Mouse (Mus musculus): ENCODE measurements around the gene Wdr24. TPM values are rescaled to one million over a fixed set of nuclear protein-coding genes. Genes with fewer than 3 reads are reported as not detected.

The Wdr24 gene
- polyA plus RNA-seq, 1 experiment from 2014 or later, result 22.1 TPM

GRCm38 (mm10) chr17:25877025-25877424 is 53.6 kb downstream of the Wdr24 start:
- H3K4me2 ChIP-seq (ENCODE audit: low read length), result no peak overlapping the region; the same call in 1 of the 2 replicates
- DNase-seq (ENCODE audit: low spot score), result no peak
- ATAC-seq (replicated peaks; ENCODE audit: low FRiP score, low read depth), result no peak

GRCm38 (mm10) chr17:25877741-25878610 is 54.5 kb downstream of the Wdr24 start:
- 93% methylated on average over 32 of the region's 32 CpGs for WGBS

More at GRCm38 (mm10) chr17:25877025-25877424, 53.6 kb downstream of the Wdr24 start:
- Histone ChIP-seq H3K27ac (no peak overlapping the region), H3K9ac (ENCODE audit: low read depth, low read length) (no peak overlapping the region), H3K4me3 (replicated peaks; ENCODE audit: low read depth, low read length) (no peak overlapping the region), H3K9me3 (replicated peaks; ENCODE audit: low read length) (no peaks in the 10 kb centered on the region), H3K36me3 (ENCODE audit: insufficient read depth, low read length) (0 out of 2 replicates have a peak, but pooled peaks cover 11% of the 10 kb centered on the region), H3K27me3 (ENCODE audit: insufficient read depth, low read length) (no peaks in the 10 kb centered on the region), H3K4me1 (replicated peaks; ENCODE audit: insufficient read depth, low read length) (peaks cover 17% of the 10 kb centered on the region)
- TF ChIP-seq CTCF (IDR thresholded peaks at IDR 0.05; ENCODE audit: low read depth), result no peak
- 95% methylated on average over 3 of the region's 3 CpGs for WGBS

More at GRCm38 (mm10) chr17:25877741-25878610, 54.5 kb downstream of the Wdr24 start:
- no peak overlapping the region for H3K27ac ChIP-seq
- H3K4me1 ChIP-seq (replicated peaks; ENCODE audit: insufficient read depth, low read length), result peaks cover 17% of the 10 kb centered on the region
- no peaks in the 10 kb centered on the region for H3K27me3 ChIP-seq (ENCODE audit: insufficient read depth, low read length)
- DNase-seq (ENCODE audit: low spot score), result no peak
- H3K4me3 ChIP-seq (replicated peaks; ENCODE audit: low read depth, low read length), result no peak overlapping the region
- no peaks in the 10 kb centered on the region for H3K9me3 ChIP-seq (replicated peaks; ENCODE audit: low read length)
- H3K9ac ChIP-seq (ENCODE audit: low read depth, low read length), result no peak overlapping the region
- ATAC-seq (replicated peaks; ENCODE audit: low FRiP score, low read depth), result no peak
- no peak overlapping the region for H3K4me2 ChIP-seq (ENCODE audit: low read length)
- TF ChIP-seq CTCF (IDR thresholded peaks at IDR 0.05; ENCODE audit: low read depth), result no peak
- H3K36me3 ChIP-seq (ENCODE audit: insufficient read depth, low read length), result 0 out of 2 replicates have a peak, but pooled peaks cover 11% of the 10 kb centered on the region

Small RNA genes lying within 50 kb of the gene (microRNA-seq; reads per million reads assigned to microRNA genes)
- gene Mir3082, result 0.60 reads per million
- gene Mir6966, result 1.0 reads per million

Other genes starting within 250 kb of the Wdr24 start
- gene Lmf1, start 244.5 kb upstream of the Wdr24 start, polyA plus RNA-seq (2015; fragmentation: Nextera tagmentation; extraction: Ambion mirVana), result 22.0 and 25.5 TPM in 2 replicates
- gene Gng13, start 106.5 kb upstream of the Wdr24 start, polyA plus RNA-seq (2015; fragmentation: Nextera tagmentation; extraction: Ambion mirVana), result 0.70 TPM in 2 replicates
- 10.3 and 13.8 TPM in 2 replicates for gene Chtf18, start 96.2 kb upstream of the Wdr24 start, polyA plus RNA-seq (2015; fragmentation: Nextera tagmentation; extraction: Ambion mirVana)
- 14.9 and 16.5 TPM in 2 replicates for gene Rpusd1, start 96.0 kb upstream of the Wdr24 start, polyA plus RNA-seq (2015; fragmentation: Nextera tagmentation; extraction: Ambion mirVana)
- not detected in 2 replicates for gene Mslnl, start 87.6 kb upstream of the Wdr24 start, polyA plus RNA-seq (2015; fragmentation: Nextera tagmentation; extraction: Ambion mirVana)
- gene Msln, start 69.2 kb upstream of the Wdr24 start, polyA plus RNA-seq (2015; fragmentation: Nextera tagmentation; extraction: Ambion mirVana), result 6.6 and 9.6 TPM in 2 replicates
- gene Narfl, start 49.9 kb upstream of the Wdr24 start, polyA plus RNA-seq (2015; fragmentation: Nextera tagmentation; extraction: Ambion mirVana), result 34.5 and 35.3 TPM in 2 replicates
- gene Haghl, start 38.0 kb upstream of the Wdr24 start, polyA plus RNA-seq (2015; fragmentation: Nextera tagmentation; extraction: Ambion mirVana), result 79.9 and 80.0 TPM in 2 replicates
- gene Ccdc78, start 37.0 kb upstream of the Wdr24 start, polyA plus RNA-seq (2015; fragmentation: Nextera tagmentation; extraction: Ambion mirVana), result 0.13 and 0.17 TPM in 2 replicates
- gene Fam173a, start 30.7 kb upstream of the Wdr24 start, polyA plus RNA-seq (2015; fragmentation: Nextera tagmentation; extraction: Ambion mirVana), result 112 and 117 TPM in 2 replicates
- 0.82 TPM in 1 of 2 replicates, not detected in the other for gene AC134908.4, start 28.0 kb upstream of the Wdr24 start, polyA plus RNA-seq (2015; fragmentation: Nextera tagmentation; extraction: Ambion mirVana)
- gene Metrn, start 26.5 kb upstream of the Wdr24 start, polyA plus RNA-seq (2015; fragmentation: Nextera tagmentation; extraction: Ambion mirVana), result 45.4 and 50.9 TPM in 2 replicates
- gene Fbxl16, start 14.5 kb upstream of the Wdr24 start, polyA plus RNA-seq (2015; fragmentation: Nextera tagmentation; extraction: Ambion mirVana), result 0.34 and 0.56 TPM in 2 replicates
- 53.1 and 54.5 TPM in 2 replicates for gene Jmjd8, start 5.2 kb downstream of the Wdr24 start, polyA plus RNA-seq (2015; fragmentation: Nextera tagmentation; extraction: Ambion mirVana)
- 267 and 287 TPM in 2 replicates for gene Stub1, start 9.8 kb downstream of the Wdr24 start, polyA plus RNA-seq (2015; fragmentation: Nextera tagmentation; extraction: Ambion mirVana)
- 3.7 and 3.9 TPM in 2 replicates for gene Rhbdl1, start 13.7 kb downstream of the Wdr24 start, polyA plus RNA-seq (2015; fragmentation: Nextera tagmentation; extraction: Ambion mirVana)
- gene Gm20683, start 18.1 kb downstream of the Wdr24 start, polyA plus RNA-seq (2015; fragmentation: Nextera tagmentation; extraction: Ambion mirVana), result 2.7 and 2.8 TPM in 2 replicates
- gene Rhot2, start 21.2 kb downstream of the Wdr24 start, polyA plus RNA-seq (2015; fragmentation: Nextera tagmentation; extraction: Ambion mirVana), result 21.1 and 22.4 TPM in 2 replicates
- 10.6 and 10.7 TPM in 2 replicates for gene Wdr90, start 37.9 kb downstream of the Wdr24 start, polyA plus RNA-seq (2015; fragmentation: Nextera tagmentation; extraction: Ambion mirVana)
- gene Mcrip2, start 45.1 kb downstream of the Wdr24 start, polyA plus RNA-seq (2015; fragmentation: Nextera tagmentation; extraction: Ambion mirVana), result 128 and 138 TPM in 2 replicates
- 106 and 119 TPM in 2 replicates for gene Mettl26, start 51.4 kb downstream of the Wdr24 start, polyA plus RNA-seq (2015; fragmentation: Nextera tagmentation; extraction: Ambion mirVana)
- gene Wfikkn1, start 57.2 kb downstream of the Wdr24 start, polyA plus RNA-seq (2015; fragmentation: Nextera tagmentation; extraction: Ambion mirVana), result 0.38 and 0.51 TPM in 2 replicates
- 20.4 and 22.1 TPM in 2 replicates for gene Rab40c, start 96.1 kb downstream of the Wdr24 start, polyA plus RNA-seq (2015; fragmentation: Nextera tagmentation; extraction: Ambion mirVana)
- 69.5 and 70.2 TPM in 2 replicates for gene Pigq, start 121.3 kb downstream of the Wdr24 start, polyA plus RNA-seq (2015; fragmentation: Nextera tagmentation; extraction: Ambion mirVana)
- 1.1 and 2.5 TPM in 2 replicates for gene Nhlrc4, start 121.3 kb downstream of the Wdr24 start, polyA plus RNA-seq (2015; fragmentation: Nextera tagmentation; extraction: Ambion mirVana)
- gene A930017K11Rik, start 128.9 kb downstream of the Wdr24 start, polyA plus RNA-seq (2015; fragmentation: Nextera tagmentation; extraction: Ambion mirVana), result 6.8 and 7.2 TPM in 2 replicates
- gene Capn15, start 162.2 kb downstream of the Wdr24 start, polyA plus RNA-seq (2015; fragmentation: Nextera tagmentation; extraction: Ambion mirVana), result 17.0 and 19.8 TPM in 2 replicates
- 35.3 and 40.2 TPM in 2 replicates for gene Rab11fip3, start 245.9 kb downstream of the Wdr24 start, polyA plus RNA-seq (2015; fragmentation: Nextera tagmentation; extraction: Ambion mirVana)